Mouse (Mus musculus) intestine, postnatal 0 days (tissue): ENCODE measurements around the gene Frmpd2. TPM values are rescaled to one million over a fixed set of nuclear protein-coding genes. Genes with fewer than 3 reads are reported as not detected.

Experiments used
- ATAC-seq: fragments of 200-750 bp; cut with Nextera tagmentation; 2 replicates; pipeline ENCODE4 v1.8.0; 2017; ENCODE audit warnings: mild to moderate bottlenecking, moderate TSS enrichment, moderate library complexity
- H3K27ac ChIP-seq: fragments of 300-500 bp; sonication (generic); 2 replicates; pipeline ENCODE4 v1.5.1; 2014; ENCODE audit warnings: mild to moderate bottlenecking, low read depth, low read length, moderate library complexity
- H3K27me3 ChIP-seq: fragments of 300-500 bp; sonication (generic); replicated peaks from 2 replicates; pipeline ENCODE4 v1.6.1; 2014; ENCODE audit warnings: low read length, mixed read lengths; ENCODE audit not compliant: control insufficient read depth, insufficient read depth
- H3K36me3 ChIP-seq: fragments of 300-500 bp; sonication (generic); 2 replicates; pipeline ENCODE4 v1.6.1; 2014; ENCODE audit warnings: mild to moderate bottlenecking, moderate library complexity; ENCODE audit not compliant: control insufficient read depth, insufficient read depth
- H3K4me1 ChIP-seq: fragments of 300-500 bp; sonication (generic); replicated peaks from 2 replicates; pipeline ENCODE4 v1.6.1; 2014; ENCODE audit warnings: antibody characterized with exemption, low read length, mixed read lengths; ENCODE audit not compliant: control insufficient read depth, insufficient read depth
- H3K4me2 ChIP-seq: fragments of 300-500 bp; sonication (generic); replicated peaks from 2 replicates; pipeline ENCODE4 v1.6.1; 2014; ENCODE audit warnings: low read depth, mild to moderate bottlenecking, moderate library complexity
- H3K4me3 ChIP-seq: fragments of 300-500 bp; sonication (generic); 2 replicates; pipeline ENCODE4 v1.5.1; 2014; ENCODE audit warnings: low read depth, low read length
- H3K9ac ChIP-seq: fragments of 300-500 bp; sonication (generic); 2 replicates; pipeline ENCODE4 v1.6.1; 2014; ENCODE audit warnings: mild to moderate bottlenecking, low read depth, low read length
- H3K9me3 ChIP-seq: fragments of 300-500 bp; sonication (generic); 2 replicates; pipeline ENCODE4 v1.6.1; 2016; ENCODE audit warnings: mixed run types; ENCODE audit not compliant: control insufficient read depth
- CTCF ChIP-seq: sonication (generic); IDR thresholded peaks from 2 replicates; pipeline ENCODE4 v1.5.1; 2016; ENCODE audit warnings: low read depth, mild to moderate bottlenecking, control low read depth, antibody characterized with exemption, moderate library complexity
- WGBS: fragments of 180-500 bp; shearing (Covaris S2); extraction: QIAGEN DNeasy Blood & Tissue Kit; methylation state at CpG from one replicate; pipeline ENCODE4 v1.1.7; 2014; 5-methylcytosine and 5-hydroxymethylcytosine counted together
- polyA plus RNA-seq: library from polyadenylated mRNA; unstranded; fragments of >200 nt; fragmentation: Nextera tagmentation; extraction: Ambion mirVana; gene quantifications from 2 replicates; pipeline ENCODE4 v1.2.1, GENCODE M21; 2015

The Frmpd2 gene
- polyA plus RNA-seq, 1 experiment from 2014 or later, result not detected

DNA sequence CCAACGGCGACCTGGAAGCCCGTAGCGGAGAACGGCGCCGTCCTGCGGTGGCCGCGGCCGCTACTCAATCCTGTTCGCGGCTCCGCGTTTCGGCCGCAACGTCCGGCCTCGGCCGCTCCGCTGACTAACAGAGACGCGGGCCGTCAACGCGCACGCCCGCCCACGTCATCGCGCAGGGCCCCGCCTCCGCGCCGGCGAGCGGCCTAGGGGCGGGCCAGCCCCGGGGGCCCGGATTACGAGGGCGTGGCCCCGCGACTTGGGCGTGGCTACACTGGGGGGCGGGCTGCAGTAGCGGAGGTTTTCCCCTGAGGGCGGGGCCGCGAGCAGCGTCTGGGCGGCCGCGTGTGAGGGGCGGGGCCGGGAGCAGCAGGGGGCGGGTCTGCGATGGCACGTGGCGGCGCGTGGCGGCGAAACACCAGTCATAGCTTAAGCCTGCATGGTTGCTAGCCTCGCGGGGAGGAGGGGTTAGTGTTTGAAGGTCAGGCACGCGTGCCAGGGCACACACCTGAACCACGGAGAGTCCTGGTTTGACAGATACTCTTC, 24.4 kb upstream of the Frmpd2 start, which contains the start of gene Mapk8:
Gene Mapk8, minus strand, starts transcription at position 132 of the 543 bp plus-strand sequence.
- Histone ChIP-seq H3K36me3 (no peaks in the 10 kb centered on the region), H3K4me3 (peak within 1 kb of the TSS; percentile 97), H3K4me1 (0 out of 2 replicates have a peak, but pooled peaks cover 5% of the 10 kb centered on the region), H3K27me3 (peaks cover 3% of the 10 kb centered on the region; the same call in 1 of the 2 replicates), H3K9ac (peak within 1 kb of the TSS; percentile 94), H3K27ac (peak within 1 kb of the TSS; percentile 95), H3K4me2 (peak within 1 kb of the TSS; percentile 80), H3K9me3 (no peaks in the 10 kb centered on the region)
- TF ChIP-seq CTCF, result peak; percentile 58
- ATAC-seq, result peak; percentile 97
- WGBS, result under 1% methylated on average over 67 of the region's 70 CpGs

GRCm38 (mm10) chr14:33448276-33448675, 23.2 kb upstream of the Frmpd2 start:
- Histone ChIP-seq H3K27me3 (peaks cover 3% of the 10 kb centered on the region; the same call in 1 of the 2 replicates), H3K27ac (no peak overlapping the region), H3K9me3 (no peaks in the 10 kb centered on the region), H3K4me2 (no peak overlapping the region), H3K4me1 (0 out of 2 replicates have a peak, but pooled peaks cover 2% of the 10 kb centered on the region), H3K9ac (no peak overlapping the region), H3K4me3 (no peak overlapping the region), H3K36me3 (no peaks in the 10 kb centered on the region)
- 85% methylated on average over 4 of the region's 4 CpGs for WGBS
- TF ChIP-seq CTCF, result no peak
- no peak for ATAC-seq

DNA sequence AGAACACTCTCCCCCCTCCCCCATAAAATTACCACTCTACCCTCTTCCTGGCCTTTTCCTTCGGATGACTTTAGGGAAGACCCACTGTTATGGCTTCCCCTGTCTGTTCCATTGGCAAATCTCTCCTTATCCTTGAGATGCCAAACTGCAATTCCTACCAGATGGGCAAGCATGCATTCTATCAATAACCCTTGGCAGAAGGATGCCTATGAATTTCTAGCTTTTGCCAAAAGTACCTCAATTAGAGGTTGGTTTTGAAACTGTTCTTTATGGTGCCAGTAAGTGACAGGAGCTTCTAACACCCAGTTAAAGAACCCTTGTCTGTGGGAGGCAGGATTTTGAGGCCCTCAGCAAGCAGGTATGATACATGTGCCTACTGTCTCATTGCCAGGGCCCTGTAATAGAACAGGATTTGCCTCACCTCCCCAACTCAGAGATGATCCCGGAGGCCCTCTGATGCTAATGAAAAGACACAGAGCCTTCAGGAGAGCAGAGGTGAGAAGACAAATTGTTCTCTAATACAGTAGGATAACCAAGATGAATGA, 22.1 kb upstream of the Frmpd2 start:
- Histone ChIP-seq H3K27me3 (peaks cover 3% of the 10 kb centered on the region; the same call in 1 of the 2 replicates), H3K4me1 (0 out of 2 replicates have a peak, but pooled peaks cover 2% of the 10 kb centered on the region), H3K9ac (no peak overlapping the region), H3K4me3 (no peak overlapping the region), H3K27ac (no peak overlapping the region), H3K36me3 (no peaks in the 10 kb centered on the region), H3K9me3 (no peaks in the 10 kb centered on the region), H3K4me2 (no peak overlapping the region)
- ATAC-seq, result no peak
- no peak for TF ChIP-seq CTCF
- WGBS, result 83% methylated on average over 2 of the region's 2 CpGs

GRCm38 (mm10) chr14:33450331-33450730, 21.2 kb upstream of the Frmpd2 start:
- H3K4me3 ChIP-seq, result no peak overlapping the region
- H3K27me3 ChIP-seq, result peaks cover 3% of the 10 kb centered on the region; the same call in 1 of the 2 replicates
- H3K36me3 ChIP-seq, result no peaks in the 10 kb centered on the region
- ATAC-seq, result no peak
- H3K4me1 ChIP-seq, result no peaks in the 10 kb centered on the region
- H3K9me3 ChIP-seq, result no peaks in the 10 kb centered on the region
- no peak overlapping the region for H3K27ac ChIP-seq
- no peak for TF ChIP-seq CTCF
- H3K9ac ChIP-seq, result no peak overlapping the region
- no peak overlapping the region for H3K4me2 ChIP-seq

DNA sequence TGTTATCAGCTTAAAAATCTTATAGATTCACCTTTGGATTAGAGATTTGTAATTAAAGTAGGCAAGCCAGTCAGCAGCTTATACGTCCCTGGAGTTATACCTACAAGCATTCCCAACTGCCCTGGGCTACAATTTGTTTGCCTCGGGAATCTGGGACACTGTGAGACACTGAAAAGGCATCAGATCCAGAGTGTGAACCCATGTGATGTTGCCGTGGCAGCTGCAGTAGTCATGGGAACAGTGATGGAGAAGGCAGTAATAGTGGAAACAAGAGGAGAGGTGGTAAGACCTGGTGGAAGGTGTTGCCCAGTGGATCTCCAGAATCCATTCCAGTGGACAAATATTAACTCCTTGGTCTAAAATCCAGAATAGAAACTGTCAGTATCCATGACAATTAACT, 7.8 kb upstream of the Frmpd2 start:
- Histone ChIP-seq H3K36me3 (no peaks in the 10 kb centered on the region), H3K4me3 (no peak overlapping the region), H3K27ac (no peak overlapping the region), H3K4me2 (no peak overlapping the region), H3K9ac (no peak overlapping the region), H3K27me3 (no peaks in the 10 kb centered on the region), H3K9me3 (no peaks in the 10 kb centered on the region), H3K4me1 (no peaks in the 10 kb centered on the region)
- WGBS, result 69% methylated on average over 3 of the region's 3 CpGs
- no peak for TF ChIP-seq CTCF
- no peak for ATAC-seq

- 72% methylated on average over 6 of the region's 6 CpGs for WGBS
- no peak for ATAC-seq
- Histone ChIP-seq H3K4me1 (no peaks in the 10 kb centered on the region), H3K9ac (no peak overlapping the region), H3K9me3 (no peaks in the 10 kb centered on the region), H3K36me3 (no peaks in the 10 kb centered on the region), H3K27ac (no peak overlapping the region), H3K4me2 (no peak overlapping the region), H3K4me3 (no peak overlapping the region), H3K27me3 (no peaks in the 10 kb centered on the region)
- TF ChIP-seq CTCF, result no peak
These were observed 3.7 kb upstream of the Frmpd2 start for GRCm38 (mm10) chr14:33467766-33468165.
